Mouse (Mus musculus) erythroblast, adult 5-6 weeks (primary cell): ENCODE results near the gene Tas2r119. TPM values are rescaled to one million over a fixed set of nuclear protein-coding genes. Genes with fewer than 3 reads are reported as not detected.
"Not testable (repeated sequence)": the region's sequence is repeated elsewhere in the genome, so short reads cannot be mapped to it uniquely, and the experiment has no call there.

Experiments
- ATAC-seq: replicated peaks from 2 replicates; pipeline ENCODE4 v1.8.0; 2016; ENCODE audit warnings: moderate number of reproducible peaks, mild to moderate bottlenecking, moderate TSS enrichment, inconsistent platforms; ENCODE audit not compliant: poor library complexity, low FRiP score, severe bottlenecking
- total RNA-seq, 2 experiments: library from RNA; stranded (forward) in 1 of 2; stranded (reverse) in 1 of 2; fragments of 150-400 nt in 1 of 2; fragments of 200-764, 138-1000 nt in 1 of 2; gene quantifications; 2 replicates each; pipeline versions ENCODE4 v1.2.3 to v1.2.4; 2015 to 2017; ENCODE audit warnings: low replicate concordance in 2 of 2

Tas2r119 gene
- total RNA-seq, 2 experiments from 2014 or later: not detected

- ATAC-seq: not testable (repeated sequence)
These were observed 37.6 kb downstream of the Tas2r119 start for GRCm38 (mm10) chr15:32214687-32215086.

- no peak for ATAC-seq
These were observed 45.9 kb downstream of the Tas2r119 start for GRCm38 (mm10) chr15:32223028-32223427.

GRCm38 (mm10) chr15:32225394-32225793 is 48.3 kb downstream of the Tas2r119 start:
- ATAC-seq: no peak

- ATAC-seq: no peak
These were observed 49.3 kb downstream of the Tas2r119 start for GRCm38 (mm10) chr15:32226381-32226780.

- ATAC-seq: no peak
These were observed 49.9 kb downstream of the Tas2r119 start for GRCm38 (mm10) chr15:32226888-32227395.

Other genes with a start within 250 kb of the Tas2r119 start
- gene Sema5a, start 67.5 kb downstream of the Tas2r119 start, total RNA-seq (2015; ENCODE audit: low replicate concordance): not detected in 2 replicates
- gene Sema5a, start 67.5 kb downstream of the Tas2r119 start, total RNA-seq (2017; ENCODE audit: low replicate concordance): 1.3 TPM in 1 of 2 replicates, not detected in the other